ENCODE assay signal across 17 mouse cellular contexts in genomic region chr10:117398044-117398780, GRCm38 (mm10). TPM values are rescaled to one million over a fixed set of nuclear protein-coding genes. Genes with fewer than 3 reads are reported as not detected.
DNase-seq lines count a peak whose midpoint lies in the region; ATAC-seq and TF ChIP-seq lines count a peak whose summit lies in the region.
"Had no signal": no experiment of that assay in that cellular context is flagged by ENCODE, and none has a peak within 500 bp of the region (broad histone marks: within the 10 kb centered on the region; RNA-seq: fewer than 3 reads in every experiment).

No protein-coding gene starts in this region.

- H3K4me2 ChIP-seq in hindbrain, embryonic 14.5 days (replicated peaks): no peak overlapping the region
- H3K4me2 ChIP-seq: embryonic facial prominence, embryonic 12.5 days; limb, embryonic 13.5 days had no signal

- no peak; the same call in 1 of the 2 replicates for TF ChIP-seq POLR2A in spleen, adult 2 months (IDR thresholded peaks at IDR 0.05; ENCODE audit: low read depth, low read length)
- TF ChIP-seq POLR2A in cerebellum, adult 2 months (IDR thresholded peaks at IDR 0.05; ENCODE audit: borderline replicate concordance, insufficient read depth, low read length): no peak

- H3K36me3 ChIP-seq in spleen, adult 2 months (ENCODE audit: control insufficient read depth, insufficient read depth, low read length): no peaks in the 10 kb centered on the region
- H3K36me3 ChIP-seq in hindbrain, embryonic 14.5 days (replicated peaks; ENCODE audit: control insufficient read depth, insufficient read depth): no peaks in the 10 kb centered on the region
- H3K36me3 ChIP-seq: embryonic facial prominence, embryonic 12.5 days; forebrain, embryonic 10.5 days; G1E; limb, embryonic 13.5 days had no signal

- no peak overlapping the region for H3K9ac ChIP-seq in hindbrain, embryonic 14.5 days
- H3K9ac ChIP-seq: embryonic facial prominence, embryonic 12.5 days; limb, embryonic 13.5 days had no signal

- 46% methylated on average over 18 of the region's 18 CpGs for WGBS in spleen, adult 2 months
- WGBS in hindbrain, embryonic 14.5 days: 84% methylated on average over 18 of the region's 18 CpGs
- 84% methylated on average over 18 of the region's 18 CpGs for WGBS in cerebellum, adult 2 months

- peaks cover 7% of the 10 kb centered on the region; the same call in 1 of the 2 replicates for H3K4me1 ChIP-seq in spleen, adult 2 months (ENCODE audit: control insufficient read depth, insufficient read depth, insufficient read length)
- peaks cover 5% of the 10 kb centered on the region; the same call in 1 of the 2 replicates for H3K4me1 ChIP-seq in hindbrain, embryonic 14.5 days (replicated peaks; ENCODE audit: control insufficient read depth, insufficient read depth, low read length)
- no peaks in the 10 kb centered on the region for H3K4me1 ChIP-seq in cerebellum, adult 2 months (ENCODE audit: control insufficient read depth, insufficient read depth, low read length)

- H3K9me3 ChIP-seq in hindbrain, embryonic 14.5 days (ENCODE audit: control insufficient read depth, low read length): no peaks in the 10 kb centered on the region
- H3K9me3 ChIP-seq: embryonic facial prominence, embryonic 12.5 days; forebrain, embryonic 10.5 days; G1E; limb, embryonic 13.5 days had no signal

- H3K27ac ChIP-seq in spleen, adult 2 months (ENCODE audit: insufficient read depth, low read length): peak overlapping the region; percentile 37; the same call in 1 of the 2 replicates
- H3K27ac ChIP-seq in hindbrain, embryonic 14.5 days: no peak overlapping the region
- H3K27ac ChIP-seq in cerebellum, adult 2 months (ENCODE audit: insufficient read depth, low read length): no peak overlapping the region
- H3K27ac ChIP-seq: embryonic facial prominence, embryonic 12.5 days; forebrain, embryonic 10.5 days; limb, embryonic 13.5 days; macrophage had no signal

- peak in 1 of 2 experiments; percentile 57 for DNase-seq in spleen, adult 2 months (ENCODE audit: low read depth in 1 of 2, low spot score in 2 of 2)
- no peak for DNase-seq in spleen, adult 12 weeks (ENCODE audit: low spot score)
- DNase-seq in adipocyte (ENCODE audit: low spot score): peak; percentile 94
- peak; percentile 20 to 38 for DNase-seq in spleen, postnatal 10 days (ENCODE audit: low spot score in 2 of 2)
- DNase-seq in hindbrain, embryonic 14.5 days (ENCODE audit: low spot score): no peak
- no peak for DNase-seq in layer of hippocampus, postnatal 10 days (ENCODE audit: low spot score in 2 of 2)
- no peak for DNase-seq in cerebellum, adult 2 months
- DNase-seq in urinary bladder, postnatal 10 days (ENCODE audit: low spot score): no peak
- DNase-seq: cerebellum, adult 8-10 months; kidney, postnatal 25 days; layer of hippocampus, postnatal 36 days; right cerebral cortex, postnatal 4 days had no signal

- H3K27me3 ChIP-seq in spleen, adult 2 months (ENCODE audit: control insufficient read depth, insufficient read depth, low read length): no peaks in the 10 kb centered on the region
- H3K27me3 ChIP-seq in hindbrain, embryonic 14.5 days (ENCODE audit: control insufficient read depth, insufficient read depth, low read length): no peaks in the 10 kb centered on the region
- no peaks in the 10 kb centered on the region for H3K27me3 ChIP-seq in cerebellum, adult 2 months (ENCODE audit: control insufficient read depth, insufficient read depth, low read length)
- H3K27me3 ChIP-seq: embryonic facial prominence, embryonic 12.5 days; limb, embryonic 13.5 days had no signal

- TF ChIP-seq CTCF in spleen, adult 2 months (IDR thresholded peaks at IDR 0.05; ENCODE audit: extremely low read depth, insufficient read depth, insufficient read length, insufficient replicate concordance): no peak
- TF ChIP-seq CTCF in cerebellum, adult 2 months (IDR thresholded peaks at IDR 0.05; ENCODE audit: borderline replicate concordance, insufficient read depth, low read depth, low read length): no peak

- ATAC-seq in hindbrain, embryonic 14.5 days (ENCODE audit: low FRiP score): no peak

- H3K4me3 ChIP-seq in spleen, adult 2 months (ENCODE audit: extremely low read depth, insufficient read depth, insufficient read length): no peak overlapping the region
- H3K4me3 ChIP-seq in hindbrain, embryonic 14.5 days (replicated peaks; ENCODE audit: low read length): no peak overlapping the region
- H3K4me3 ChIP-seq in cerebellum, adult 2 months (replicated peaks; ENCODE audit: insufficient read depth, low read depth, low read length): no peak overlapping the region
- H3K4me3 ChIP-seq: embryonic facial prominence, embryonic 12.5 days; forebrain, embryonic 10.5 days; limb, embryonic 13.5 days had no signal

RNA-seq across cellular contexts. Expression of gene Cpsf6, which starts 18.4 kb away (rescaled TPM):
- 51.9 and 79.8 TPM in 2 replicates for polyA plus RNA-seq in spleen, adult 2 months (2012; rRNA removed)
- 152 and 168 TPM in 2 replicates for polyA plus RNA-seq in hindbrain, embryonic 14.5 days (2014; fragmentation: Nextera tagmentation; extraction: Ambion mirVana)
- total RNA-seq in layer of hippocampus, postnatal 10 days (2021): 100 to 1,000 TPM; 116 to 122 TPM
- 64.0 and 68.4 TPM in 2 replicates for polyA plus RNA-seq in cerebellum, adult 2 months (2012; rRNA removed)

Comparison
In these comparisons a context has a peak if more than half of its experiments do, and no peak if none do; other contexts are left out.
1. DNase-seq: peak in adipocyte (single experiment) and spleen, postnatal 10 days (2 of 2); none in spleen, adult 12 weeks (single experiment), hindbrain, embryonic 14.5 days (single experiment), layer of hippocampus, postnatal 10 days (0 of 2), cerebellum, adult 2 months (0 of 2) and urinary bladder, postnatal 10 days (single experiment).